Mouse (Mus musculus) lung, postnatal 0 days (tissue): ENCODE measurements around the gene Zfp961. TPM values are rescaled to one million over a fixed set of nuclear protein-coding genes. Genes with fewer than 3 reads are reported as not detected.

Experiments
- ATAC-seq: fragments of 200-750 bp; cut with Nextera tagmentation; 2 replicates; pipeline ENCODE4 v1.8.0; 2017; ENCODE audit warnings: moderate library complexity
- DNase-seq: peaks from one replicate; pipeline ENCODE4 v3.0.0-alpha.2; 2016; ENCODE audit warnings: low spot score
- H3K27ac ChIP-seq: fragments of 300-500 bp; sonication (generic); 2 replicates; pipeline ENCODE4 v1.5.1; 2014; ENCODE audit warnings: antibody characterized with exemption, mild to moderate bottlenecking, low read length, mixed read lengths
- H3K27me3 ChIP-seq: fragments of 300-500 bp; sonication (generic); replicated peaks from 2 replicates; pipeline ENCODE4 v1.6.1; 2014; ENCODE audit warnings: low read length, mixed read lengths; ENCODE audit not compliant: insufficient read depth
- H3K36me3 ChIP-seq: fragments of 300-500 bp; sonication (generic); 2 replicates; pipeline ENCODE4 v1.6.1; 2014; ENCODE audit warnings: low read length, mixed read lengths; ENCODE audit not compliant: insufficient read depth
- H3K4me1 ChIP-seq: fragments of 300-500 bp; sonication (generic); 2 replicates; pipeline ENCODE4 v1.6.1; 2014; ENCODE audit warnings: antibody characterized with exemption, low read depth, low read length, mixed read lengths; ENCODE audit not compliant: insufficient read depth
- H3K4me2 ChIP-seq: fragments of 300-500 bp; sonication (generic); replicated peaks from 2 replicates; pipeline ENCODE4 v1.6.1; 2014; ENCODE audit warnings: low read depth, mild to moderate bottlenecking, low read length, moderate library complexity, mixed read lengths
- H3K4me3 ChIP-seq: fragments of 300-500 bp; sonication (generic); 2 replicates; pipeline ENCODE4 v1.5.1; 2014; ENCODE audit warnings: low read depth, low read length
- H3K9ac ChIP-seq: fragments of 300-500 bp; sonication (generic); replicated peaks from 2 replicates; pipeline ENCODE4 v1.6.1; 2014; ENCODE audit warnings: low read depth, mild to moderate bottlenecking
- H3K9me3 ChIP-seq: fragments of 300-500 bp; sonication (generic); 2 replicates; pipeline ENCODE4 v1.6.1; 2016; ENCODE audit warnings: low read length, mixed read lengths
- CTCF ChIP-seq: IDR thresholded peaks from 2 replicates; pipeline ENCODE4 v1.5.1; 2016; ENCODE audit warnings: antibody characterized with exemption, mild to moderate bottlenecking
- EP300 ChIP-seq: IDR thresholded peaks from 2 replicates; pipeline ENCODE4 v1.6.1; 2016; ENCODE audit warnings: antibody characterized with exemption, mild to moderate bottlenecking, control low read depth
- WGBS: fragments of 180-500 bp; shearing (Covaris S2); extraction: QIAGEN DNeasy Blood & Tissue Kit; methylation state at CpG from one replicate; pipeline ENCODE4 v1.1.7; 2014; 5-methylcytosine and 5-hydroxymethylcytosine counted together
- polyA plus RNA-seq: library from polyadenylated mRNA; unstranded; fragments of >200 nt; fragmentation: Nextera tagmentation; extraction: Ambion mirVana; gene quantifications from 2 replicates; pipeline ENCODE4 v1.2.1, GENCODE M21; 2015

The Zfp961 gene
- polyA plus RNA-seq, 1 experiment from 2014 or later: 12.8 TPM

DNA sequence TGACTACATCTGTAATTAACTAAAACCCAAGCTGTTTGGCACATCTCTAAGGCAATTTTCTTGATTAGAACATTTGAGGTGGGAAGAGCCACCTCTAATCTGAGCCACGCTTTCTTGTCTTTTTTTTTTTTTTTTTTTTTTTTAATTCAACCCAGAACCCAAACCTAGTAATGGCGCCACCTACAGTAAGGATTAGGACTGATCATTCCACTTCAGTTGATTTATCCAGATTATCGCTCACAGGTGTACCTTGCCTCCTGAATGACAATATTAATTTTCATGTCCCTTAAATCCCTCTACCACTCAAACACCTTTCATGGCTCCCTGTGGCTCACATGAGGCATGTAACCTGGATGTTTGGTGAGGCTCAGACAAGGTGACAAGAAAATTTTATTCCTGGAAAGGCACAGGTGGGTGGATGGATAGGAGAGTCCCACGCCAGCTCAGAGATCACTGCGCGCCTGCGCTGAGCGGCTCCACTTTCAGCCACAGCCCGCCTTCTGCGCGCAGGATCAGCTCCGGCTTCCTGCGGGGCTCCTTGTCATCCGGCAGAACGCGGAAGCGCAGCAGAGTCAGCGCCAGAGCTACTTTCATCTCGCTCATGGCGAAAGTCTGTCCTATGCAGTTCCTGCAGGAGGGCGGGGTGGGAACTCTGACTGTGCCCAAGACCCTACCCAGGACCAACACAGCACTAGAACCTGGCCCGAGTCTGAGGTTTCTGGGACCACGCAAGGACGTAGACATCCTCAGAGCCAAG, 37.5 kb downstream of the Zfp961 start:
- H3K9ac ChIP-seq: no peak overlapping the region
- no peaks in the 10 kb centered on the region for H3K27me3 ChIP-seq
- H3K4me1 ChIP-seq: no peaks in the 10 kb centered on the region
- WGBS: 12% methylated on average over 24 of the region's 24 CpGs
- peak overlapping the region; percentile 40 for H3K4me3 ChIP-seq
- no peaks in the 10 kb centered on the region for H3K36me3 ChIP-seq
- H3K4me2 ChIP-seq: peak overlapping the region; percentile 62
- peak; percentile 58 for DNase-seq
- H3K9me3 ChIP-seq: no peaks in the 10 kb centered on the region
- no peak overlapping the region for H3K27ac ChIP-seq
- peak; percentile 80 for ATAC-seq
- TF ChIP-seq EP300: no peak
- TF ChIP-seq CTCF: peak; percentile 35

DNA sequence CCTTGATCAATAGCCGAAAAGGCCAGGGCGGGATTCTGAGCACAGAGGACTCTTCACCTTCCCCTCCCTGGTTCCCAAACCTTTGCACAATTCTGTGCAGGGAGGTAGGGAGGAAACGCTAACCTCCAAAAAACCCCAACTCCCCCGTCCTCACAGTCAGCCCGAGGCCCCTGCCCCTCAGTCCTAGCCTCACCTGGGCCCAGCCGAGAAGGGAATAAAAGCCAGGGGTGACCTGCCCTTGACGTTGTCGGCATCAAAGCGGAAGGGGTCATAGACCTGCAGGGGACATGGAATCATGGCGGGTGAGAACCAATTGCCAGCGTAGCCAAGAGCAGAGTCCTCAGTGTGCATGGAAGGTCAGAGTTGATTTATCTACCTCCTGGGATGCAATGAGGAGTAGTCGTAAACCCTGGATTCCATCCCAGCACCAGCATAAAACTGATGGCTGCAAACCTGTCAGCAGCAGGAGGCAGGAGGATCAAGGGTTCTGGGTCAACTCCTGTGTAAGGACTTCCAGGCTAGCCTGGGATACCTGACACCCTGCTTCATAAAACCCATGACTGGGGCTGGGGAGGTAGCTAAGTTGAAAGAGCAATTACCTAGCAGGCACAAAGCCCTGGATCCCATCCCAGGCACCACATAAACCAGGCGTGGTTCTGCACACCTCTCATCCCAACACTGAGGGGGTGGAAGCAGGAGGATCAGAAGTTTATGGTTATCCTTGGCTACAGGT, 38.2 kb downstream of the Zfp961 start:
- Histone ChIP-seq H3K4me2 (peak overlapping the region; percentile 62), H3K9me3 (no peaks in the 10 kb centered on the region), H3K9ac (no peak overlapping the region), H3K27ac (no peak overlapping the region), H3K4me1 (no peaks in the 10 kb centered on the region), H3K27me3 (no peaks in the 10 kb centered on the region), H3K36me3 (no peaks in the 10 kb centered on the region), H3K4me3 (peak overlapping the region; percentile 40)
- no peak for DNase-seq
- 0 out of 2 replicates have a peak, but pooled peaks have one; percentile 6 for ATAC-seq
- 62% methylated on average over 13 of the region's 13 CpGs for WGBS
- TF ChIP-seq EP300: no peak
- TF ChIP-seq CTCF: no peak

DNA sequence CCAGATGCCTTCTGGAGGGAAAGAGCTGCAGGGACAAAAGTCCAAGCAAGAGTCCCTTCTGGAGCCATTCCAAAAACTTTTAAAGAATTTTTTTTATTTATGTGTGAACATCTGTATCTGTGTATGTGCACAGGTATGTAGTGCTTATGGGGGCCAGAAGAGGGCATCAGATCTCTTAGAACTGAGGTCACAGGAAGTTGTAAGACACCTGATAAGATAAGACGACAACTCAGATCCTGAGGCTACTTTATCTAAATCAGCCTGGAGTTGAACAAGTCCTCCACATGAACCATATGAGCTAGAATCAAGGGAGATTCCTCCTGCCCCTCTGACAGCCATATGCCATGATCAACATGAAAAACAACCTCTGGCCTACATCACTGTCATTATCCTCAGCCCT, 48.6 kb downstream of the Zfp961 start:
- no peaks in the 10 kb centered on the region for H3K27me3 ChIP-seq
- no peak for TF ChIP-seq CTCF
- no peak for TF ChIP-seq EP300
- no peaks in the 10 kb centered on the region for H3K36me3 ChIP-seq
- no peak overlapping the region for H3K4me2 ChIP-seq
- ATAC-seq (no peak), DNase-seq (no peak)
- 53% methylated on average over 1 of the region's 1 CpGs for WGBS
- no peak overlapping the region for H3K27ac ChIP-seq
- H3K9ac ChIP-seq: no peak overlapping the region
- H3K4me1 ChIP-seq: no peaks in the 10 kb centered on the region
- H3K9me3 ChIP-seq: no peaks in the 10 kb centered on the region
- H3K4me3 ChIP-seq: no peak overlapping the region

DNA sequence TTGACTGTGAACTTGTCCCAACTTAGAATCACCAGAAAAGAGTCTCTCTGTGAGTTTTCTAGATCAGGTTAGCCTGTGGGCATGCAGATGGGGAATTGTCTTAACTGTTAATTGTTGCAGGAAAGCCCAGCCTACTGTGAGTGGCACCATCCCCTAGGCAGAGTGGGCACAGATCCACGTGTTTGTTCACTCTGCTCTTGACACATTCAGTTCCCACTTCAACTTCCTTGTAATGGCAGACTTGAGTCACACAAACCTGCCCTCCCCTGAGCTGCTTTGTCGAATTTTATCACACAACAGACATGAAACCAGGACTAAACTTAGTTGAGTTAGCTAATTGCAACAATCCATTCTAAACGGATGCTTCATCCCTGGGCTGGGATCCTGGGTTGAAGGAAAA, 49.4 kb downstream of the Zfp961 start:
- TF ChIP-seq CTCF: no peak
- TF ChIP-seq EP300: no peak
- 57% methylated on average over 3 of the region's 3 CpGs for WGBS

DNA sequence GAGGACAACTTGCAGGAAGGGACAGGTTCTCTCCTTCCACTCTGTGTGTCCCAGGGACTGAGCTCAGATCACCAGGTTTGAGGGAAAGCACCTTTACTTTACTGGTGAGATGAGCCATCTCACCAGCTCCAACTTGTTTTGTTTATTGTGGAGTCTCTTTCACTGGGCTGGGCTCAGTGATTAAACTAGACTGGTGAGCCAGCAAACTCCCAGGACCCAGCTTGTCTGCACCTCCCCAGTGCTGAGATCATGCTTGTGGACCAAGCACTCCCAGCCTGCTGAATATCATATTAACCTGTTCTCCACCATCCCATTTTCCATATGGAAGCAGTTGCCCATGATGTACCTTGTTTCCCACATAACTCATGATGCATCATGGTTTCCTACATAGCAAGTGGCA, 52.1 kb downstream of the Zfp961 start:
- TF ChIP-seq EP300 (no peak), CTCF (no peak)
- DNase-seq (no peak), ATAC-seq (no peak)
- no peak overlapping the region for H3K4me2 ChIP-seq
- H3K36me3 ChIP-seq: no peaks in the 10 kb centered on the region
- no peaks in the 10 kb centered on the region for H3K27me3 ChIP-seq
- no peaks in the 10 kb centered on the region for H3K9me3 ChIP-seq
- H3K4me1 ChIP-seq: no peaks in the 10 kb centered on the region
- no peak overlapping the region for H3K9ac ChIP-seq
- no peak overlapping the region for H3K27ac ChIP-seq
- no peak overlapping the region for H3K4me3 ChIP-seq

More for the DNA sequence above, 49.4 kb downstream of the Zfp961 start:
- no peak overlapping the region for H3K4me2 ChIP-seq
- H3K27me3 ChIP-seq: no peaks in the 10 kb centered on the region
- H3K4me1 ChIP-seq: no peaks in the 10 kb centered on the region
- no peaks in the 10 kb centered on the region for H3K9me3 ChIP-seq
- H3K9ac ChIP-seq: no peak overlapping the region
- H3K4me3 ChIP-seq: no peak overlapping the region
- H3K27ac ChIP-seq: no peak overlapping the region
- H3K36me3 ChIP-seq: no peaks in the 10 kb centered on the region
- DNase-seq (no peak), ATAC-seq (no peak)

DNA sequence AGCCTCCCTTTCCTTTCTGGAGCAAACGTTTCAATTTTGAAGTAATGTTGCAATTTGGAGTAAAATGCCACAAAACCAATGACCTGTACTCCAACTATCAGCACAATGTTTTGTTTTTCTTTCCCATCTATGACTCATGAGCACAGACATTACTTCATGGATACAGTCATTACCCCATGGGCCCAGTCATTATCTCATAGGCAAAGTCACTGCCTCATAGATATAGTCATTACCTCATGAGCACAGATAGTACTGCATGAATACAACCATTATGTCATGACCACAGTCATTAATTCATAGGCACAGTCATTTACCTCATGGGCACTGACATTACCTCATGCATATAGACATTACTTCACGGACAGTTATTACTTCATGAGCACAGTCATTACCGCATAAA, 55.1 kb downstream of the Zfp961 start:
- TF ChIP-seq EP300 (no peak), CTCF (no peak)
- Histone ChIP-seq H3K4me1 (no peaks in the 10 kb centered on the region), H3K4me2 (no peak overlapping the region), H3K9me3 (no peaks in the 10 kb centered on the region), H3K27me3 (no peaks in the 10 kb centered on the region), H3K27ac (no peak overlapping the region), H3K9ac (no peak overlapping the region), H3K4me3 (no peak overlapping the region), H3K36me3 (no peaks in the 10 kb centered on the region)
- no peak for DNase-seq
- ATAC-seq: no peak
- 75% methylated on average over 3 of the region's 3 CpGs for WGBS
